Mouse (Mus musculus) heart, embryonic 11.5 days (tissue): ENCODE data around the gene Gm49416. TPM values are rescaled to one million over a fixed set of nuclear protein-coding genes. Genes with fewer than 3 reads are reported as not detected.

Source experiments
- ATAC-seq: fragments of 200-750 bp; cut with Nextera tagmentation; replicated peaks from 2 replicates; pipeline ENCODE4 v1.8.0; 2017; ENCODE audit warnings: moderate library complexity; ENCODE audit not compliant: insufficient number of reproducible peaks, low FRiP score, low TSS enrichment
- H3K27ac ChIP-seq: fragments of 300-500 bp; sonication (generic); 2 replicates; pipeline ENCODE4 v1.5.1; 2014; ENCODE audit warnings: mild to moderate bottlenecking, low read depth, low read length
- H3K27me3 ChIP-seq: fragments of 300-500 bp; sonication (generic); 2 replicates; pipeline ENCODE4 v1.6.1; 2014; ENCODE audit warnings: mild to moderate bottlenecking, low read length, mixed read lengths; ENCODE audit not compliant: control insufficient read depth, insufficient read depth
- H3K36me3 ChIP-seq: fragments of 300-500 bp; sonication (generic); 2 replicates; pipeline ENCODE4 v1.6.1; 2014; ENCODE audit warnings: mild to moderate bottlenecking, low read length, moderate library complexity, mixed read lengths; ENCODE audit not compliant: control insufficient read depth, insufficient read depth
- H3K4me1 ChIP-seq: fragments of 300-500 bp; sonication (generic); 2 replicates; pipeline ENCODE4 v1.6.1; 2014; ENCODE audit warnings: low read length; ENCODE audit not compliant: control insufficient read depth, insufficient read depth
- H3K4me2 ChIP-seq: fragments of 300-500 bp; sonication (generic); 2 replicates; pipeline ENCODE4 v1.6.1; 2014; ENCODE audit warnings: mild to moderate bottlenecking, moderate library complexity
- H3K4me3 ChIP-seq: fragments of 300-500 bp; sonication (generic); 2 replicates; pipeline ENCODE4 v1.5.1; 2014; ENCODE audit warnings: low read depth, low read length
- H3K9ac ChIP-seq: fragments of 300-500 bp; sonication (generic); 2 replicates; pipeline ENCODE4 v1.6.1; 2014; ENCODE audit warnings: mild to moderate bottlenecking, low read depth, low read length, moderate library complexity
- H3K9me3 ChIP-seq: fragments of 300-500 bp; sonication (generic); replicated peaks from 2 replicates; pipeline ENCODE4 v1.6.1; 2016; ENCODE audit warnings: low read length; ENCODE audit not compliant: control insufficient read depth
- WGBS: fragments of 180-500 bp; shearing (Covaris S2); extraction: QIAGEN DNeasy Blood & Tissue Kit; methylation state at CpG from one replicate; pipeline ENCODE4 v1.1.7; 2014; ENCODE audit not compliant: insufficient replicate concordance; 5-methylcytosine and 5-hydroxymethylcytosine counted together
- polyA plus RNA-seq: library from polyadenylated mRNA; unstranded; fragments of >200 nt; fragmentation: Nextera tagmentation; extraction: Ambion mirVana; gene quantifications from 2 replicates; pipeline ENCODE4 v1.2.1, GENCODE M21; 2014

Gene Gm49416
- polyA plus RNA-seq, 1 experiment from 2014 or later, result not detected

DNA sequence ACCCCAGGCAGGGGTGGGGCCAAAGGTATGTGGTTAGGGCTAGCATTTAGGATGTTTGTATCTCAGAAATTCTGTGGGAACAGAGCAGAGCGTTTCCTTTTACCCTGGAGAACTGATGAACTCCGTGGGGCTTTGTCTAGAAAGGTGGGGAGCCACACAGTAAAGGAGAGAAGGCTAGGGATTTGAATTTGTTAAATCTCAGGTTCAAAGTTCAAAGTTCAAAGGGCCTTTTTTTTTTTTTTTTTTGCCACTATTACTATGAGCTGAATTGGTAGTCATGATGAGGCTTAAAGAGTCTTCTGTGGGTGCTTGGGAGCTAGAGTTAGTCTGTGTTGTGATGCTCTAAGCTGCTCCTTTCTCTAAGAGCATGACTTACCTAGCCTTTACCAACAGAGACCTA lies 48.0 kb downstream of the Gm49416 start:
- no peak overlapping the region for H3K4me3 ChIP-seq
- no peak for ATAC-seq
- H3K4me2 ChIP-seq, result no peak overlapping the region
- peaks cover 8% of the 10 kb centered on the region; the same call in 1 of the 2 replicates for H3K4me1 ChIP-seq
- H3K27ac ChIP-seq, result no peak overlapping the region
- H3K27me3 ChIP-seq, result no peaks in the 10 kb centered on the region
- peaks cover 10% of the 10 kb centered on the region for H3K36me3 ChIP-seq
- WGBS, result 88% methylated on average over 2 of the region's 2 CpGs
- no peaks in the 10 kb centered on the region for H3K9me3 ChIP-seq
- no peak overlapping the region for H3K9ac ChIP-seq

- H3K4me1 ChIP-seq, result peaks cover 19% of the 10 kb centered on the region
- no peak overlapping the region for H3K4me3 ChIP-seq
- H3K4me2 ChIP-seq, result peak overlapping the region; percentile 83
- no peaks in the 10 kb centered on the region for H3K9me3 ChIP-seq
- ATAC-seq, result no peak
- peak overlapping the region; percentile 99 for H3K9ac ChIP-seq
- 83% methylated on average over 15 of the region's 15 CpGs for WGBS
- H3K36me3 ChIP-seq, result peaks cover 9% of the 10 kb centered on the region; the same call in 1 of the 2 replicates
- H3K27ac ChIP-seq, result peak overlapping the region; percentile 6; the same call in 1 of the 2 replicates
- H3K27me3 ChIP-seq, result no peaks in the 10 kb centered on the region
Measured at GRCm38 (mm10) chr19:8940526-8941133, 51.9 kb downstream of the Gm49416 start.

- 0 out of 2 replicates have a peak, but pooled peaks have one; percentile 15 for ATAC-seq
- WGBS, result 36% methylated on average over 10 of the region's 10 CpGs
- H3K27ac ChIP-seq, result peak overlapping the region; percentile 6; the same call in 1 of the 2 replicates
- peak overlapping the region; percentile 95 for H3K4me3 ChIP-seq
- peaks cover 13% of the 10 kb centered on the region; the same call in 1 of the 2 replicates for H3K36me3 ChIP-seq
- H3K4me2 ChIP-seq, result peak overlapping the region; percentile 83
- H3K9ac ChIP-seq, result peak overlapping the region; percentile 99
- H3K9me3 ChIP-seq, result no peaks in the 10 kb centered on the region
- no peaks in the 10 kb centered on the region for H3K27me3 ChIP-seq
- peaks cover 19% of the 10 kb centered on the region for H3K4me1 ChIP-seq
Measured at GRCm38 (mm10) chr19:8941136-8941514, 52.4 kb downstream of the Gm49416 start.

DNA sequence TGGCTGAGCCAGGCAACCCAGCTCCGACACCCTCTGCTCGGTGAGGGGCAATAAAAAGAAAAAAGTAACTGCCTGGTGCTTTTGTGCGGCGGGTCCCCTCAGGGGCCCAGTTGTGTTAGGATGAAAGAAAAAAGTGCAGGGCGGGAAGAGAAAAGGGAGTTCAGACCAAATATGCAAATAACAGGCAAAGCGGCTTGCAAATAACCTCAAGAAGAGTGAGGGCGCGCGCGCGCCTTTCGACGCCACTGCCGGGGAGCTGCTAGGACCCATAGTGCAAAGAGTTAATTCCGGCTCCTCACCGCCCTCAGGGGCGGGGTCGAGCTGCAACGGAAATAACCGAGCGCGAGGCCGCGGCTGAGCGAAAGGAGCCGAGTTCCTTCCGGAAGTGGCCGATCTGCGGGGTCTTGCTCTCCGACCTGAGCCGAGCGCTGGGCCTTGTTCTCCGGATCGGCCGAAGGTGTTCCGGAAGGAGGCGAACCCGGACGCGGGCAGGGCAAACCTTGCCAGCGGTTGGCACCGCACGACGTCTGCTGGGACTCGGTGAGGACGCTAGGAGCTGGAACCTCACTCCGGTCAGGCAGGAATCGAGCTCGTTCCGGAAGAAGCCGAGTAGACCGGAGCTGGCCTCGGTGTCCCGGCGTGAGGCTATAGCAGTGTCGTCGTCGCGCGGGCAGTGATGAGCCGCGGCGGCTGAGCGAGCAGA lies 52.9 kb downstream of the Gm49416 start, which contains the start of gene Mta2:
Mta2 (plus strand) TSS at position 361 of the 703 bp plus-strand sequence.
- H3K36me3 ChIP-seq, result peaks cover 16% of the 10 kb centered on the region; the same call in 1 of the 2 replicates

DNA sequence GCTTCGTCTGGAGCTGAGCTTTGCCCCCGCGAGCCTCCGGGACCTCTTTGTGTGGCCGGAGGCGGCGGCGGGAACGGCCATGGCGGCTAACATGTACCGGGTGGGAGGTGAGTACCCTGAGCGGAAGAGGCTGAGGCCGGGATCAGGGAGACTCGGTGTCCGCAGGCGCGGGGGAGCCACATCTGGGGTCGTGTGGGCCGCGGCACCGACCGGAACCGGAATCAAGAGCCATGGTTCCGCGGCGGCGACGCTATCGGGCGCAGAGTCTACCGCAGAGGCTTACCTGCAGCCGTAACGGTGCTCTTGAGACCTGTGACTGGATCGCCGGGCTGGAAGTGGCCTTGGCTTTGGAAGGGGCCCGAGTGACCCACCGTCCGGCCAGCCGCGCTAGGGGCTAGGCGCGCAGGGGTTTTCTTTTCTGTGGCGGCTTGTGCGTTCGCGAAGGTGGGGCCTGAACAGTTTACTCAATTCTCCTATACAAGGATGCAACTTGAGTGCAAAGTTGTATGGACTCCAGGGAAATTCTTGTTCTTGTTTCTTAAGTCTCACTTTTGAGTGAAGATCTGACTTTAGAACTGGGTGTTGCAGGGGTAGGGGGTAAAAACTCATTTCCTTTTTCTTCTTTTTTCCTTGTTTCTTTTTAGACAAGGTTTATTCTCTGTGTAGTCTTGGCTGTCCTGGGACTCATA lies 53.7 kb downstream of the Gm49416 start:
- under 1% methylated on average over 46 of the region's 46 CpGs for WGBS
- Histone ChIP-seq H3K9me3 (no peaks in the 10 kb centered on the region), H3K4me3 (peak overlapping the region; percentile 95), H3K9ac (peak overlapping the region; percentile 99), H3K36me3 (peaks cover 16% of the 10 kb centered on the region), H3K4me2 (peak overlapping the region; percentile 83), H3K4me1 (peaks cover 19% of the 10 kb centered on the region), H3K27ac (peak overlapping the region; percentile 96), H3K27me3 (no peaks in the 10 kb centered on the region)
- peak; percentile 50 for ATAC-seq

More for the DNA sequence above, 52.9 kb downstream of the Gm49416 start, which contains the start of gene Mta2:
- ATAC-seq, result peak; percentile 87
- H3K27me3 ChIP-seq, result no peaks in the 10 kb centered on the region
- no peaks in the 10 kb centered on the region for H3K9me3 ChIP-seq
- H3K27ac ChIP-seq, result peak within 1 kb of the TSS; percentile 96
- peak within 1 kb of the TSS; percentile 99 for H3K9ac ChIP-seq
- peaks cover 19% of the 10 kb centered on the region for H3K4me1 ChIP-seq
- H3K4me3 ChIP-seq, result peak within 1 kb of the TSS; percentile 95
- peak within 1 kb of the TSS; percentile 83 for H3K4me2 ChIP-seq
- under 1% methylated on average over 64 of the region's 64 CpGs for WGBS

DNA sequence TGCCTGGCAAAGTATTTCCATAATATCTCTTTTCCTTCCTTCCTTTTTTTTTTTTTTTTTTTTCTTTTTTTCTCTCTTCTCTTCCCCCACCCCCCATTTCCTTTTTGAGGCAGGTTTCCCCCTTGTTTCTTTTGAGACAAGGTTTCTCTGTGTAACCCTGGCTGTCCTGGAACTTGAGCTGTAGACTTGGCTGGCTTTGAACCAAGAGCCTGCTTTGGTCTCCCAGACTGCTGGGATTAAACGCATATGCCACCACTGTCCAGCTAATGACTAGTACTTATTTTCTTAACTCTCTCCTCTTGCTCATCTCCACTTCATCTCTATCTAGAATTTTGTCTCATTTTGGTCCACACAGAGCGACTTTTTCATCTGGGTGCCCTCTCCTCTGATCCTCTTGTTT lies 54.3 kb downstream of the Gm49416 start:
- H3K4me2 ChIP-seq, result peak overlapping the region; percentile 83
- peak overlapping the region; percentile 95 for H3K4me3 ChIP-seq
- no peak for ATAC-seq
- H3K36me3 ChIP-seq, result peaks cover 20% of the 10 kb centered on the region
- 0 out of 2 replicates have a peak overlapping the region, but pooled peaks have one; percentile 96 for H3K27ac ChIP-seq
- H3K9ac ChIP-seq, result peak overlapping the region; percentile 99
- no peaks in the 10 kb centered on the region for H3K9me3 ChIP-seq
- WGBS, result 59% methylated on average over 2 of the region's 2 CpGs
- H3K4me1 ChIP-seq, result peaks cover 19% of the 10 kb centered on the region
- H3K27me3 ChIP-seq, result no peaks in the 10 kb centered on the region

DNA sequence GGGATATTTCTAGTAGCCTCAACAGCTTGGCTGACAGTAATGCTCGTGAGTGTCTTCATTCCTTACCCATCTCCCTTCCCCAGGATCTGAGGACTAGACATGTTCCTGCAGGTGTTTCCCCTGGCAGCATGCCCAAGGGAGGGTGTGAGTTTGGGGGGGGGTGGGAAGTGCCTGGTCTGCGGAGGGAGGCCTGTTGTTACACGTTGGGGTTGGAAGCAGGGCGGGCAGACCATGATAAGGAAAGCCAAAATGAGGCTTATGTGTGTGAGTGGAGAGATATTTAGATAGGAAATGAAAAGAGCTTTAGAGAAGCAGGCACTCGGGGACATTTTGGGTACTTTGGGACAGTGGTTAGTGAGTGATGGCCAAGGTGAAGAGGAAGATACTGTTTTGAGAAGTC lies 55.3 kb downstream of the Gm49416 start:
- ATAC-seq, result no peak
- Histone ChIP-seq H3K4me2 (peak overlapping the region; percentile 83), H3K36me3 (peaks cover 25% of the 10 kb centered on the region), H3K27ac (no peak overlapping the region), H3K9ac (0 out of 2 replicates have a peak overlapping the region, but pooled peaks have one; percentile 36), H3K4me3 (peak overlapping the region; percentile 15), H3K27me3 (no peaks in the 10 kb centered on the region), H3K4me1 (peaks cover 19% of the 10 kb centered on the region), H3K9me3 (no peaks in the 10 kb centered on the region)
- WGBS, result 42% methylated on average over 5 of the region's 5 CpGs

DNA sequence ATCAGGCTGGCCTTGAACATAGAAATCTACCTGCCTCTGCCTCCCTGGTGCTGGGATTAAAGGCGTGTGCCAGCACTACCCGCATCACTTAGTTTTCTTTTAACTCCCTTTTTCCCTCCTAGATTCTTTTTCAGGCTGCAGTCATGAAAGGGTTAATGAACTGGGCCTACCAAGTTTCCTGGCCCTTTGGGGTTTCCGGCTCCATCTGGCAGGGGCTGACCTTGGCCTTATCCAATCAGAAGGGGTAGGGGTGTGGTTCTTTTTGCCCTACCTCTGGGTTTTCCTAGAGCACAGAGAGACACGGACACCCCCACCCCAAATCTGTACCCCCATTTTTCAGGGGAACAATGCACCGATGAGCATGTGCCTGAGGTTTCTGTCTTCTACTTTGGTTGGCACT lies 56.0 kb downstream of the Gm49416 start:
- peak overlapping the region; percentile 12; the same call in 1 of the 2 replicates for H3K4me3 ChIP-seq
- peak overlapping the region; percentile 83 for H3K4me2 ChIP-seq
- 40% methylated on average over 5 of the region's 5 CpGs for WGBS
- H3K27ac ChIP-seq, result no peak overlapping the region
- peaks cover 19% of the 10 kb centered on the region for H3K4me1 ChIP-seq
- no peak for ATAC-seq
- no peak overlapping the region for H3K9ac ChIP-seq
- H3K27me3 ChIP-seq, result no peaks in the 10 kb centered on the region
- H3K9me3 ChIP-seq, result no peaks in the 10 kb centered on the region
- peaks cover 28% of the 10 kb centered on the region for H3K36me3 ChIP-seq
